Mouse (Mus musculus): ENCODE data around the gene Jhy.

- TF ChIP-seq CTCF (IDR thresholded peaks at IDR 0.05; ENCODE audit: borderline replicate concordance, insufficient read depth, low read depth, low read length) (no peak), POLR2A (IDR thresholded peaks at IDR 0.05; ENCODE audit: borderline replicate concordance, insufficient read depth, low read length) (no peak)
These were observed 74.5 kb downstream of the Jhy start for GRCm38 (mm10) chr9:40889389-40889788.

All from cerebellum, adult 2 months (tissue).